Mouse (Mus musculus) left cerebral cortex, adult 18-20 months (tissue): ENCODE measurements around the gene Snupn. TPM values are rescaled to one million over a fixed set of nuclear protein-coding genes. Genes with fewer than 3 reads are reported as not detected.
A peak's percentile ranks its signal among the peaks of the same experiment; 100 is the strongest.
"Not testable (repeated sequence)": the region's sequence is repeated elsewhere in the genome, so short reads cannot be mapped to it uniquely, and the experiment has no call there.

Source experiments
- DNase-seq, 2 experiments: peaks; one replicate each; pipeline ENCODE4 v3.0.0; 2021 to 2022; ENCODE audit warnings: low spot score in 2 of 2, mixed read lengths in 1 of 2
- total RNA-seq, 2 experiments: library from RNA; stranded (reverse); gene quantifications; 2 replicates each; pipeline ENCODE4 v1.2.3; 2021

The Snupn gene
- total RNA-seq, 2 experiments from 2014 or later = 16.1 to 16.7 TPM

DNA sequence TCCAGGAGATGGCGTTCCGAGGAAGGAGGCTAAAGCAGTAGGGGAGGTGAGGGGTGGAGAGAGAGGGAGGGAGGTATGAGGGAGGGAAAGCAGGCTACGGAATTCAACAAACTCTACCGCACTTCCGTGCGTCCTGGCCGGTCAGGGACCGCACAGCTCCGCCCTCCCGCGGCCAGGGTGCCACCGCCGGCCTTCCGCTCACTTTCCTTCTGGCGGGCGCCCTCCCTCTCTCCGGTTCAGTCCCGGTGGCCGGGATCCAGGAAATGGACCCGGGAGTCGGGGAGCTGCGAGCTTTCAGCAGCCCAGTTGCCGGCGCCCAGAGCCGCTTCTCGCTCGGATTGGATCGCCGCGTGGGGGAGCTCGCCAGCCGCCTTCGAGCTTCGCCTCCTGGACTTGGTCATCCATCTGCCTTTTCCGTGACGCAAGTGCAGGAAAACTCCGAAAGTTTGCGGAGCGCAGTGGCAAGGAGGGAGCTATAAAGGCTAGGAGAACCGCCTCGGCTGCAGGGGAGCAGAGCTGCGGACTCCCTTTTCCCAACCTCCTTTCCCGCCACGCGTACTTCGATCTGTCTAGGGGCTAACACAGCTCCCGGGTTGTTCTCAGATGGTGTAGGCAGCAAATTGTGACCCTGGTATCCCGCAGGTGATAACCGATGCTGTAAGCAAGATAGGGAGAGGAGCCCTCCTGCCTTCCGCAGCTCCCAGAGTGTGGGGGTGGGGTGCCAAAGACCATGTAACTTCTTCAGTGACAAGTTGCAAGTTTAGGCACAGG, 22.5 kb upstream of the Snupn start, which contains the start of gene Snx33:
TSS of gene Snx33 (minus strand) at position 331 of the 771 bp plus-strand sequence.
- DNase-seq = peak; percentile 91 to 92

- DNase-seq = no peak
Measured at GRCm38 (mm10) chr9:56929496-56929895, 21.2 kb upstream of the Snupn start.

- DNase-seq = no peak
Measured at GRCm38 (mm10) chr9:56930556-56930955, 20.1 kb upstream of the Snupn start.

GRCm38 (mm10) chr9:56936861-56937222, 13.8 kb upstream of the Snupn start:
- no peak for DNase-seq

DNA sequence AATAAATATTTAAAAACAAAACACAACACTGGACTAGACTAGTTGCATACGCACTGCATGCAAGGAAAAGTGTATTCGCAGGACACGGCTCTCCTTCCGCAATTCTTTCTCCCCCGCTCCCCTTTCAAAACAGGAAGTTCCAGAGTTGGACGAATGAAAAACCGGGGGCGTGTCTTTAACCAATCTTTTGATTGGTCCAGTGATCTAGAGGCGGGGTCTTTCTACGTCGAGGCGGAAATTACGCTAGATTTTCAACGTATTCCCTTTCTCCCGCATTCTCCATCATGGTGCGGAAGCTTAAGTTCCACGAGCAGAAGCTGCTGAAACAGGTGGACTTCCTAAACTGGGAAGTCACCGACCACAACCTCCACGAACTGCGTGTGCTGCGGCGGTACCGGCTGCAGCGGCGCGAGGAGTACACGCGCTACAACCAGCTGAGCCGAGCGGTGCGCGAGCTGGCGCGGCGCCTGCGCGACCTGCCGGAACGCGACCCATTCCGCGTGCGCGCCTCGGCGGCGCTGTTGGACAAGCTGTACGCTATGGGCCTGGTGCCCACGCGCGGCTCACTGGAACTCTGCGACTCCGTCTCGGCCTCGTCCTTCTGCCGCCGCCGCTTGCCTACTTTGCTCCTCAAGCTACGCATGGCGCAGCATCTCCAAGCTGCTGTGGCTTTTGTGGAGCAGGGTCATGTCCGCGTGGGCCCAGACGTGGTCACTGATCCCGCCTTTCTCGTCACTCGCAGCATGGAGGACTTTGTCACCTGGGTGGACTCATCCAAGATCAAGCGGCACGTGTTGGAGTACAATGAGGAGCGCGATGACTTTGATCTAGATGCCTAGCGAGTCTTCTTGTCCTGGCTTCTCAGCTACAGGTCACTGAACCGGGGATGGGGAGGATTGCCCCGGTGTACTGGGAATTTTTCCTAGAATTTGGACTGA, 13.2 kb upstream of the Snupn start, which contains the start of gene Imp3:
TSS of gene Imp3 (plus strand) at position 253 of the 938 bp plus-strand sequence.
- peak; percentile 88 to 89 for DNase-seq

- no peak for DNase-seq
Measured at GRCm38 (mm10) chr9:56938374-56938773, 12.3 kb upstream of the Snupn start.

DNA sequence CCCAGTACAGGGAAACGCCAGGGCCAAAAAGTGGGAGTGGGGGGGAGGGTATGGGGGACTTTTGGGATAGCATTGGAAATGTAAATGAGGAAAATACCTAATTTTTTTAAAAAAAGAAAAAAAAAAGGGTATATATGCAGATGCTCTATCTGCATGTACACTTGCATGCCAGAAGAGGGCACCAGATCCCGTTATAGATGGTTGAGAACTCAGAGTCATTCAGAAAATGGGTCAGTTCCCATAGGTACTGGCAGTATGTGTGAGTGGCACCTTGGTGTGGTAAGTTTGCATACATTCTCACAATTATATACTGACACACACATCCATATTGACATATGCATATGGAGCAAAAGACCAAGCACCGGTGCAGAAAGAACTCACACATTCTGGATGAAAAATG, 3.2 kb upstream of the Snupn start:
- peak; percentile 67 for DNase-seq

GRCm38 (mm10) chr9:56948699-56949098, 2.0 kb upstream of the Snupn start:
- DNase-seq = not testable (repeated sequence)

- no peak for DNase-seq
Measured at GRCm38 (mm10) chr9:56949767-56950166, 911 bp upstream of the Snupn start.

DNA sequence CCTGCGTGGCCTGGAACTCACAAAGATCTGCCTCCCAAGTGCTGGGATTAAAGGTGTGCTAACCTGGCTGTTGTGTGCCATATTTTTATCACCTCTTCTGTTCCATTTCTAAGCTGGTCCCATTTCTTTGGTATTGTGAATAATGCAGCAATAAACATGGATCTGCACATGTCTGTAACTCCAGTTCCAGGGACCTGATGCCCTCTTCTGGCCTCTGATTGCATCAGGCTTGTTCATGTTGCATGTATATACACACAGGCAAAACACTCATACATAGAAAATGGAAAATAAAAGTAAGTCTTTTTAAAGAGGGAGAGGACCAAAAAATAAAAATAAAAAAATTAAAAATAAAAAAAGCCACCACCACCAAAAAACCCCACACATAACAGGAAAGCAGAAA, 2.9 kb downstream of the Snupn start:
- no peak for DNase-seq

DNA sequence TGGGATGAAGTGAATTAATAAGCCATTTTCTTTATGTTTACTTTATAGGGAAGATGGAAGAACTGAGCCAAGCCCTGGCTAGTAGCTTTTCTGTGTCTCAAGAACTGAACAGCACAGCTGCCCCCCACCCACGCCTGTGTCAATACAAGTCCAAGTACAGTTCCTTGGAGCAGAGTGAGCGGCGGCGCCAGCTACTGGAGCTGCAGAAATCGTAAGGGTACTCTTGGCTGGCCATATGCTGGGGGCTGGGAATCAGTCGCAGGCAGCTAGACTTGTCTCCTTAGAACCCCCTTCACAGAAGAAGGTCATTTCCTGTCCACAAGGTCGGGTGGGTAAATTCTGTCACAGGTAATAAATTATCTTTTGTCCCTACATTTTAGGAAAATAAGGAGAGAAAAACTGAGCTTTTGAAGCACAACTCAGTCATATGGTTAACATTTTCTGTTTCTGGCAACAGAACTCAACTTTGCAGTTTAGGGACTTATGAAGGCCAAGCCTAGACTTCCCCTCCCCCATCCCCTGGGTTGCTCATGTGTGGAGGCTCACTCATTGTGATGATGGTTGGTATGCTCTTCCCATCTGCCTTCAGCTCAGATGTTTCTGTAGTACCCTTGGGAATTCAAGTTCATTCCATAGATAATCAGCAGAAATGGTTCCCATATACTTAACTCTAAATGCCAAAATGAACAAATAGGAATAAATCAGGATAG, 6.4 kb downstream of the Snupn start:
- DNase-seq = no peak

DNA sequence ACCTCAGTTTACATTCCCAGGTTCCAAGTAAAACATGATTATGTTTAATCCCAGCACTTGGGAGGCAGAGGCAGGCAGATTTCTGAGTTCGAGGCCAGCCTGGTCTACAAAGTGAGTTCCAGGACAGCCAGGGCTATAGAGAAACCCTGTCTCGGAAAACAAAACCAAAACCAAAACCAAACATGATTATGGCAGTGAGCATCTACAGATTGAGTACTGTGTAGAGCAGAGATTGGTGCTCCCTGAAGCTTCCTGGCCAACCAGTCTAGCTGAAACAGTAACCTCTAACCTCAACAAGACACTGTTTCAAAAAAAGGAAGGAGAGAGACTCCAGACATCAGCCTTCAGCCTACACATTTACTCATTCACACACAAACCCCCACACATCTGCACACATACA, 8.0 kb downstream of the Snupn start:
- DNase-seq = no peak

GRCm38 (mm10) chr9:56961591-56961990, 10.9 kb downstream of the Snupn start:
- no peak for DNase-seq

DNA sequence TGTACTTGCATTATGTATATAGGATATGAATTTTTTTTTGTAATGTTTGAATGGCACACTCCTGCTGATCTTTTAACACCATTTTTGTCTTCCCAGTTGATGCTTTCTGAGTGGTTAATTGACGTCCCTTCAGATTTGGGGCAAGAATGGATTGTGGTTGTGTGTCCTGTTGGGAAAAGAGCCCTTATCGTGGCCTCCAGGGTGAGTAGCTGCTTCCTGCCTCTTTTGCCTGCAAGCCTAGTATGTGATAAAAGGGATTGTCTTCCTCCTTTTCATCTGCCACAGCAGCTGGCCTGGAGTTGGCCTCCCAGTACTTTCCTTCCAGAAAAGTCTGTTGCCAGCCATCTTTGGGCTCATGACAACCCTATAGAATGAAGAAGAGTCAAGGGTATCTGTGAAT, 19.5 kb downstream of the Snupn start:
- no peak for DNase-seq

- no peak for DNase-seq
Measured at GRCm38 (mm10) chr9:56973960-56974524, 23.4 kb downstream of the Snupn start.

GRCm38 (mm10) chr9:56975199-56975598, 24.5 kb downstream of the Snupn start:
- DNase-seq = no peak

GRCm38 (mm10) chr9:56980186-56980585, 29.5 kb downstream of the Snupn start:
- DNase-seq = no peak

DNA sequence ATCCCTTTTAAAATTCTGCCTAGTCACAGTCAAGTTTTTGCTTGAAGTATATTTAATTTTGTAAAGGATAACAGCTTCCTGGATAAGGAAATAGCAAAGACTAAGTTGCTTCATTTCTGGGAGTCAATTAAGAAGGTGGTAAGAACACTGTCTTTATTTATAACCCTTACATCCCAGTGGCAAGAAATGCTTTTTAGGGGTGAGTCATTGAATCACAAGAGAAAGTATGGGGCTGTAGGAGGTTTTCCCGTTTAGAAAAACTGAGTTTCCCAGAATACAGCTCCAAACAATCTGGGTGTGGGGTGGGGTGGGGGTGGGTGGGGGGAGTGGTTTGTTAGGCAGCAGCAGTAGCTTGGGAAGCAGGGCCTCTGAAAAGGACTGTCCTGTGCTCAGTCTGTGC, 30.8 kb downstream of the Snupn start:
- no peak for DNase-seq

DNA sequence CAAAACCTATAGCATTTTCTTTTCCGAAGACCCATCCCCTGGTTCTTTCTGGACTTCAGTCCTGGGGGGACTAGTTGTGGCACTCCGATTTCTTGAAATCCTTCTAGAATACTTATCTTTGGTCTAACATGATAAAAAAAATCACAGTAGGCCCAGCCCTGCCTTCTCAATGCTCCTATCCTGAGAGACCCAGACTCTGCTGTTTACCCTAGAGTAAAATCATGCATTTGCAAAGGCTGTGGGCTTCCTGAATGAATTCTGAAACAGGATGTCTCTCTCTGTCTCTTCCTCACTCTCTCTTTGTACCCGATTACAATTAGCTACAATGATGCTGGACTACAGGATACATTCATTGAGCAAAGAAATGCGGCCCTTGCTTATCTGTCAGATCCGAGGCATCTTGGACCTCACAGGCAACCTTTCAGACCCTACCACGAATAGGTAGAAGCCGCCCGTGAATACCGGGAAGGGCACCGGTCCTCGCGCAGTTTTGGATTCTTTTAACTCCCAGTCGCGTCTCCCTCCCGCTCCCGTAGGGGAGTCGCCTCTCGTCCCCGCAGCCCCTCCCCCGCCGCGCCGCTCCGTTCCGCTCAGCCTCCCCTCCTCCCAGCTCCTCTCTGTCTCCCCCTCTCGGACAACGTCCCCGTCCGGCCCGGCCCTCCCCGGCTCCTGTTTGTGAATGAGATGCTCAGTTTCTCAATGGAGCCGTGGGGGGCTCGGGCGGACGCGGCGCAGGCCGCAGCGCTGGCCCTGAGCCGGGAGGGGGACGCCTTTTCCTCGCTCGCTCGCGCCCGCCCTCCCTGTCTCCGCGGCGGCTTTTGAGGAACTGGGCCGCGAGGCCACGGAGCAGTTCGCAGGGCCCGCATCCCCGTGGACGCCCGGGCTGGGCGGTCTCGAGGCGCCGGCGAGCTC, 43.9 kb downstream of the Snupn start, which contains the start of gene Ptpn9:
TSS of gene Ptpn9 (plus strand) at position 638 of the 912 bp plus-strand sequence.
- DNase-seq = peak; percentile 89 to 90
